Comparison of ENCODE assay signal across 25 mouse cellular contexts in the genomic region with DNA sequence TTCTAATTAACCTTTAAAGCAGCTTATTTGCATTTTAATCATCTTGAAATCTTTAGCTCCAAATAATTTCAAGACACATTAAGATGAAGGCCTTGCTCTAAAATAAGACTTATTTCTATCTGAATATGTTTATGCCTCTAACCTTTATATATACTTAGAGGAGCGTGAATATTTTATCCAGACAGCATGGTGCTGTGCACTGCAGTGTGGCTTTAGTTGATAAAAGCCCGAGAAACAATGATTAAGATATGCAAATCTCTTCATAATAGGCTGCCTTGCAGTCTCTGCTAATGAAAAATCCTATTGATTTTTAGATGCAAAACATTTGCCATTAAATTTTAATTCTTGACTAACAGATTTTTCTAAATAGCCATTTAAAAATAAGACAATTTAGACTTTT.
A peak's percentile ranks its signal among the peaks of the same experiment; 100 is the strongest.
DNase-seq lines count a peak whose midpoint lies in the region; ATAC-seq lines count a peak whose summit lies in the region.
"Had no signal": no experiment of that assay in that cellular context is flagged by ENCODE, and none has a peak within 500 bp of the region (broad histone marks: within the 10 kb centered on the region; RNA-seq: fewer than 3 reads in every experiment).

No protein-coding gene starts in this region.

- WGBS in forebrain, embryonic 14.5 days, result 7% methylated on average over 2 of the region's 2 CpGs
- 22% methylated on average over 2 of the region's 2 CpGs for WGBS in forebrain, embryonic 12.5 days
- WGBS in midbrain, embryonic 11.5 days, result 33% methylated on average over 2 of the region's 2 CpGs
- WGBS in midbrain, embryonic 16.5 days, result 19% methylated on average over 2 of the region's 2 CpGs
- 22% methylated on average over 2 of the region's 2 CpGs for WGBS in midbrain, embryonic 15.5 days

- H3K4me3 ChIP-seq in forebrain, embryonic 14.5 days (ENCODE audit: low read depth, low read length), result no peak overlapping the region
- H3K4me3 ChIP-seq in forebrain, embryonic 12.5 days (replicated peaks), result no peak overlapping the region
- H3K4me3 ChIP-seq in midbrain, embryonic 11.5 days (ENCODE audit: low read depth, low read length), result no peak overlapping the region
- H3K4me3 ChIP-seq in midbrain, embryonic 16.5 days (ENCODE audit: low read depth, low read length), result no peak overlapping the region
- no peak overlapping the region for H3K4me3 ChIP-seq in midbrain, embryonic 15.5 days
- H3K4me3 ChIP-seq: embryonic facial prominence, embryonic 12.5 days; embryonic facial prominence, embryonic 15.5 days; heart, adult 2 months; heart, embryonic 10.5 days; heart, embryonic 13.5 days had no signal

- peak; percentile 45; the same call in 1 of the 2 replicates for ATAC-seq in forebrain, embryonic 14.5 days
- no peak for ATAC-seq in forebrain, embryonic 12.5 days (ENCODE audit: low FRiP score)
- ATAC-seq in midbrain, embryonic 11.5 days (ENCODE audit: low FRiP score), result peak; percentile 52; the same call in 1 of the 2 replicates
- no peak for ATAC-seq in midbrain, embryonic 16.5 days
- no peak for ATAC-seq in midbrain, embryonic 15.5 days (replicated peaks)
- ATAC-seq: CD4-positive, CD25-positive, alpha-beta regulatory T cell, adult 4 months; hindbrain, postnatal 0 days; inflammation-experienced regulatory T-cells, adult 6 months; intestine, embryonic 16.5 days had no signal

- H3K9ac ChIP-seq in forebrain, embryonic 14.5 days (ENCODE audit: low read length), result no peak overlapping the region
- H3K9ac ChIP-seq in forebrain, embryonic 12.5 days, result no peak overlapping the region
- H3K9ac ChIP-seq in midbrain, embryonic 11.5 days (ENCODE audit: low read length), result no peak overlapping the region
- H3K9ac ChIP-seq in midbrain, embryonic 16.5 days (ENCODE audit: low read depth, low read length), result no peak overlapping the region
- no peak overlapping the region for H3K9ac ChIP-seq in midbrain, embryonic 15.5 days
- H3K9ac ChIP-seq: embryonic facial prominence, embryonic 12.5 days; embryonic facial prominence, embryonic 15.5 days; heart, embryonic 13.5 days; hindbrain, embryonic 14.5 days had no signal

- H3K9me3 ChIP-seq in forebrain, embryonic 14.5 days (replicated peaks; ENCODE audit: control insufficient read depth, low read length), result no peaks in the 10 kb centered on the region
- H3K9me3 ChIP-seq in forebrain, embryonic 12.5 days, result no peaks in the 10 kb centered on the region
- no peaks in the 10 kb centered on the region for H3K9me3 ChIP-seq in midbrain, embryonic 11.5 days (ENCODE audit: control insufficient read depth, low read length)
- H3K9me3 ChIP-seq in midbrain, embryonic 16.5 days (replicated peaks; ENCODE audit: control insufficient read depth, low read length, poor library complexity, severe bottlenecking), result no peaks in the 10 kb centered on the region
- no peaks in the 10 kb centered on the region for H3K9me3 ChIP-seq in midbrain, embryonic 15.5 days
- H3K9me3 ChIP-seq: embryonic facial prominence, embryonic 12.5 days; embryonic facial prominence, embryonic 15.5 days; heart, embryonic 10.5 days; heart, embryonic 13.5 days had no signal

- H3K36me3 ChIP-seq in forebrain, embryonic 14.5 days (ENCODE audit: control insufficient read depth, insufficient read depth, low read length), result no peaks in the 10 kb centered on the region
- H3K36me3 ChIP-seq in forebrain, embryonic 12.5 days (replicated peaks), result no peaks in the 10 kb centered on the region
- no peaks in the 10 kb centered on the region for H3K36me3 ChIP-seq in midbrain, embryonic 11.5 days (ENCODE audit: control insufficient read depth, insufficient read depth, low read length)
- no peaks in the 10 kb centered on the region for H3K36me3 ChIP-seq in midbrain, embryonic 16.5 days (ENCODE audit: control insufficient read depth, insufficient read depth, low read length)
- no peaks in the 10 kb centered on the region for H3K36me3 ChIP-seq in midbrain, embryonic 15.5 days (replicated peaks)
- H3K36me3 ChIP-seq: embryonic facial prominence, embryonic 12.5 days; embryonic facial prominence, embryonic 15.5 days; heart, embryonic 10.5 days; heart, embryonic 13.5 days had no signal

- H3K27me3 ChIP-seq in forebrain, embryonic 14.5 days (replicated peaks; ENCODE audit: control insufficient read depth, insufficient read depth, low read length), result no peaks in the 10 kb centered on the region
- H3K27me3 ChIP-seq in forebrain, embryonic 12.5 days, result peaks cover 5% of the 10 kb centered on the region
- no peaks in the 10 kb centered on the region for H3K27me3 ChIP-seq in midbrain, embryonic 11.5 days (ENCODE audit: control insufficient read depth, insufficient read depth, low read length)
- no peaks in the 10 kb centered on the region for H3K27me3 ChIP-seq in midbrain, embryonic 16.5 days (ENCODE audit: control insufficient read depth, insufficient read depth, low read depth, low read length)
- H3K27me3 ChIP-seq in midbrain, embryonic 15.5 days (replicated peaks), result no peaks in the 10 kb centered on the region
- H3K27me3 ChIP-seq: embryonic facial prominence, embryonic 12.5 days; embryonic facial prominence, embryonic 15.5 days; heart, embryonic 13.5 days had no signal

- no peak overlapping the region for H3K27ac ChIP-seq in forebrain, embryonic 14.5 days (ENCODE audit: low read depth, low read length)
- no peak overlapping the region for H3K27ac ChIP-seq in forebrain, embryonic 12.5 days
- H3K27ac ChIP-seq in midbrain, embryonic 11.5 days (ENCODE audit: low read depth, low read length), result no peak overlapping the region
- no peak overlapping the region for H3K27ac ChIP-seq in midbrain, embryonic 16.5 days (ENCODE audit: low read length)
- H3K27ac ChIP-seq in midbrain, embryonic 15.5 days, result peak overlapping the region; percentile 51; the same call in 1 of the 2 replicates
- H3K27ac ChIP-seq: embryonic facial prominence, embryonic 12.5 days; embryonic facial prominence, embryonic 15.5 days; heart, adult 2 months; heart, embryonic 10.5 days; heart, embryonic 13.5 days; hindbrain, postnatal 0 days had no signal

- DNase-seq in forebrain, embryonic 14.5 days (ENCODE audit: low spot score), result peak; percentile 36
- DNase-seq in midbrain, embryonic 11.5 days (ENCODE audit: low spot score, missing footprints), result no peak
- DNase-seq in adrenal gland, postnatal 25 days, result no peak
- DNase-seq: adrenal gland, adult 2 months; adrenal gland, postnatal 14 days; cerebellum, adult 18-20 months; cerebellum, adult 9-10 months; cerebellum, postnatal 25 days; gastrocnemius, postnatal 10 days; gastrocnemius, postnatal 36 days; heart, adult 2 months; heart, postnatal 14 days; heart, postnatal 4 days had no signal

- peaks cover 19% of the 10 kb centered on the region for H3K4me1 ChIP-seq in forebrain, embryonic 14.5 days (ENCODE audit: control insufficient read depth, insufficient read depth, low read length)
- peaks cover 44% of the 10 kb centered on the region for H3K4me1 ChIP-seq in forebrain, embryonic 12.5 days
- peaks cover 10% of the 10 kb centered on the region; the same call in 1 of the 2 replicates for H3K4me1 ChIP-seq in midbrain, embryonic 11.5 days (ENCODE audit: control insufficient read depth, insufficient read depth, low read length)
- peaks cover 11% of the 10 kb centered on the region for H3K4me1 ChIP-seq in midbrain, embryonic 16.5 days (ENCODE audit: control insufficient read depth, insufficient read depth, low read length)
- H3K4me1 ChIP-seq in midbrain, embryonic 15.5 days, result peaks cover 21% of the 10 kb centered on the region
- H3K4me1 ChIP-seq: embryonic facial prominence, embryonic 12.5 days; heart, embryonic 10.5 days had no signal

- H3K4me2 ChIP-seq in forebrain, embryonic 14.5 days (ENCODE audit: low read length), result no peak overlapping the region
- H3K4me2 ChIP-seq in forebrain, embryonic 12.5 days, result no peak overlapping the region
- H3K4me2 ChIP-seq in midbrain, embryonic 11.5 days, result no peak overlapping the region
- no peak overlapping the region for H3K4me2 ChIP-seq in midbrain, embryonic 16.5 days (ENCODE audit: low read length)
- H3K4me2 ChIP-seq in midbrain, embryonic 15.5 days, result no peak overlapping the region
- H3K4me2 ChIP-seq: embryonic facial prominence, embryonic 12.5 days; embryonic facial prominence, embryonic 15.5 days; heart, embryonic 13.5 days; hindbrain, embryonic 14.5 days had no signal

Comparison
In these comparisons a context has a peak if more than half of its experiments do, and no peak if none do; other contexts are left out.
1. ATAC-seq: peak in forebrain, embryonic 14.5 days (single experiment) and midbrain, embryonic 11.5 days (single experiment); none in forebrain, embryonic 12.5 days (single experiment), midbrain, embryonic 16.5 days (single experiment) and midbrain, embryonic 15.5 days (single experiment).